ENCODE assay signal across 8 mouse cellular contexts in genomic region chr5:52833005-52833404, GRCm38 (mm10). TPM values are rescaled to one million over a fixed set of nuclear protein-coding genes. Genes with fewer than 3 reads are reported as not detected.
DNase-seq lines count a peak whose midpoint lies in the region; ATAC-seq lines count a peak whose summit lies in the region.

No protein-coding gene starts in this region.

- no peak overlapping the region; the same call in 1 of the 2 replicates for H3K4me3 ChIP-seq in heart, embryonic 11.5 days (ENCODE audit: low read depth, low read length)
- peak overlapping the region; percentile 77; the same call in 1 of the 2 replicates for H3K4me3 ChIP-seq in limb, embryonic 12.5 days (replicated peaks)
- peak overlapping the region; percentile 68 for H3K4me3 ChIP-seq in midbrain, embryonic 14.5 days (replicated peaks; ENCODE audit: low read depth, low read length)

- peak overlapping the region; percentile 90 for H3K27ac ChIP-seq in heart, embryonic 11.5 days (ENCODE audit: low read depth, low read length)
- peak overlapping the region; percentile 91 for H3K27ac ChIP-seq in limb, embryonic 12.5 days
- H3K27ac ChIP-seq in midbrain, embryonic 14.5 days (replicated peaks; ENCODE audit: low read depth, low read length), result peak overlapping the region; percentile 89

- peak overlapping the region; percentile 60 for H3K4me2 ChIP-seq in heart, embryonic 11.5 days
- H3K4me2 ChIP-seq in limb, embryonic 12.5 days, result peak overlapping the region; percentile 79
- H3K4me2 ChIP-seq in midbrain, embryonic 14.5 days (ENCODE audit: low read length), result peak overlapping the region; percentile 90

- no peaks in the 10 kb centered on the region for H3K9me3 ChIP-seq in heart, embryonic 11.5 days (replicated peaks; ENCODE audit: control insufficient read depth, low read length)
- peaks cover 5% of the 10 kb centered on the region; the same call in 1 of the 2 replicates for H3K9me3 ChIP-seq in limb, embryonic 12.5 days
- H3K9me3 ChIP-seq in midbrain, embryonic 14.5 days (ENCODE audit: control insufficient read depth, low read length), result no peaks in the 10 kb centered on the region

- ATAC-seq in heart, embryonic 11.5 days (replicated peaks; ENCODE audit: insufficient number of reproducible peaks, low FRiP score, low TSS enrichment), result no peak
- no peak for ATAC-seq in limb, embryonic 12.5 days (ENCODE audit: insufficient number of reproducible peaks, insufficient read depth, low FRiP score, low TSS enrichment, low read depth)
- ATAC-seq in midbrain, embryonic 14.5 days (ENCODE audit: low FRiP score, low TSS enrichment), result no peak

- DNase-seq in left cerebral cortex, postnatal 4 days, result peak; percentile 15
- no peak for DNase-seq in left cerebral cortex, postnatal 14 days (ENCODE audit: low spot score in 2 of 2)
- DNase-seq in c-Kit-negative CD71-positive TER-119-positive erythroid progenitor cells, embryonic 14.5 days (ENCODE audit: low read depth, low spot score), result peak; percentile 56
- DNase-seq in midbrain, embryonic 14.5 days, result peak; percentile 8
- no peak for DNase-seq in layer of hippocampus, adult 9-11 months
- no peak for DNase-seq in right cerebral cortex, postnatal 25 days

- H3K4me1 ChIP-seq in heart, embryonic 11.5 days (ENCODE audit: control insufficient read depth, insufficient read depth, low read length), result 0 out of 2 replicates have a peak, but pooled peaks cover 6% of the 10 kb centered on the region
- peaks cover 17% of the 10 kb centered on the region for H3K4me1 ChIP-seq in limb, embryonic 12.5 days (replicated peaks)
- H3K4me1 ChIP-seq in midbrain, embryonic 14.5 days (ENCODE audit: control insufficient read depth, insufficient read depth, low read length), result peaks cover 21% of the 10 kb centered on the region

- no peaks in the 10 kb centered on the region for H3K27me3 ChIP-seq in heart, embryonic 11.5 days (ENCODE audit: control insufficient read depth, insufficient read depth, low read length)
- no peaks in the 10 kb centered on the region for H3K27me3 ChIP-seq in limb, embryonic 12.5 days
- no peaks in the 10 kb centered on the region for H3K27me3 ChIP-seq in midbrain, embryonic 14.5 days (ENCODE audit: control insufficient read depth, insufficient read depth, low read length)

- peaks cover 6% of the 10 kb centered on the region for H3K36me3 ChIP-seq in heart, embryonic 11.5 days (ENCODE audit: control insufficient read depth, insufficient read depth, low read length)
- peaks cover 21% of the 10 kb centered on the region for H3K36me3 ChIP-seq in limb, embryonic 12.5 days
- H3K36me3 ChIP-seq in midbrain, embryonic 14.5 days (ENCODE audit: control insufficient read depth, insufficient read depth, low read length), result peaks cover 13% of the 10 kb centered on the region

- intact Hi-C loops in left cerebral cortex, postnatal 4 days (cut with DNase I), result no loop called here
- intact Hi-C loops in left cerebral cortex, postnatal 14 days (cut with DNase I), result no loop called here

- H3K9ac ChIP-seq in heart, embryonic 11.5 days (ENCODE audit: low read depth, low read length), result no peak overlapping the region
- H3K9ac ChIP-seq in limb, embryonic 12.5 days (replicated peaks), result no peak overlapping the region
- H3K9ac ChIP-seq in midbrain, embryonic 14.5 days (replicated peaks; ENCODE audit: low read length), result peak overlapping the region; percentile 95; the same call in 1 of the 2 replicates

RNA-seq across cellular contexts. Expression of gene Anapc4, which starts 0.8 kb away (rescaled TPM):
- total RNA-seq in left cerebral cortex, postnatal 4 days (2021), result 100 to 1,000 TPM in 1 of 2 experiments, 10 to 100 TPM in 1; 91.9 to 109 TPM
- 10 to 100 TPM; 70.0 to 71.4 TPM for total RNA-seq in left cerebral cortex, postnatal 14 days (2021)
- polyA plus RNA-seq in heart, embryonic 11.5 days (2014; fragmentation: Nextera tagmentation; extraction: Ambion mirVana), result 82.6 and 90.7 TPM in 2 replicates
- 125 and 128 TPM in 2 replicates for polyA plus RNA-seq in limb, embryonic 12.5 days (2016; fragmentation: Nextera tagmentation; extraction: Ambion mirVana)
- polyA plus RNA-seq in midbrain, embryonic 14.5 days (2014; fragmentation: Nextera tagmentation; extraction: Ambion mirVana), result 96.8 and 131 TPM in 2 replicates

RNA-seq across cellular contexts. Expression of gene Zcchc4, which starts 57.8 kb away (rescaled TPM):
- 10 to 100 TPM; 11.0 to 11.6 TPM for total RNA-seq in left cerebral cortex, postnatal 4 days (2021)
- 1 to 10 TPM; 8.1 to 8.2 TPM for total RNA-seq in left cerebral cortex, postnatal 14 days (2021)
- 10.5 and 10.9 TPM in 2 replicates for polyA plus RNA-seq in heart, embryonic 11.5 days (2014; fragmentation: Nextera tagmentation; extraction: Ambion mirVana)
- polyA plus RNA-seq in limb, embryonic 12.5 days (2016; fragmentation: Nextera tagmentation; extraction: Ambion mirVana), result 23.0 and 25.6 TPM in 2 replicates
- 8.2 and 13.1 TPM in 2 replicates for polyA plus RNA-seq in midbrain, embryonic 14.5 days (2014; fragmentation: Nextera tagmentation; extraction: Ambion mirVana)

Comparison
In these comparisons a context has a peak if more than half of its experiments do, and no peak if none do; other contexts are left out.
1. DNase-seq: peak in left cerebral cortex, postnatal 4 days (single experiment), c-Kit-negative CD71-positive TER-119-positive erythroid progenitor cells, embryonic 14.5 days (single experiment) and midbrain, embryonic 14.5 days (single experiment); none in left cerebral cortex, postnatal 14 days (0 of 2), layer of hippocampus, adult 9-11 months (single experiment) and right cerebral cortex, postnatal 25 days (single experiment).
2. Peak in every context shown above with its lines, with median percentiles within 50 percentile points of each other: H3K27ac ChIP-seq and H3K4me2 ChIP-seq.